Mouse (Mus musculus) layer of hippocampus, adult 11-12 months (tissue): Measurements from ENCODE around the gene Grsf1.

ENCODE experiments used
- DNase-seq: peaks from one replicate; pipeline ENCODE4 v3.0.0; 2022; ENCODE audit warnings: low spot score

Grsf1 gene

GRCm38 (mm10) chr5:88629987-88630386 is 46.0 kb downstream of the Grsf1 start:
- no peak for DNase-seq

GRCm38 (mm10) chr5:88629125-88629524 is 46.8 kb downstream of the Grsf1 start:
- no peak for DNase-seq

DNA sequence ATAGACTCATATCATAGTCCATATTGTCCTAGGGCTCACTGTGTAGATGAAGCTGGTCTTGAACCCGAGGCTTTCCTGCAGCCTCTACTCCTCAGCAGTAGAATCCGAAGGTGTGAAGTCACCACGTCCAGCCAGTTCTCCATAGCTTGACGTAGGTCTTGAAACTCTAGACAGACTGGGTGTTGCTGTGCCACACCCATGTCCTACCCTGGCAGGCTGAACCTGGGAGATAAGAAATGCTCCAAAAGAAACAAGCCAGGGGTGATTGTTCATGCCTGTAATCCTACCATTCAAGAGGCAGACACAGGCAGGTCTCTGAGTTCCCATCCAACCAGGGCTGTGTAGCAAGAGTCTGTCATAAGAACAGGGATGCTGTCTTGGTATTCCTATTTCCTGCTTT is 48.4 kb downstream of the Grsf1 start:
- DNase-seq: no peak

GRCm38 (mm10) chr5:88616988-88617387 is 59.0 kb downstream of the Grsf1 start:
- DNase-seq: no peak

DNA sequence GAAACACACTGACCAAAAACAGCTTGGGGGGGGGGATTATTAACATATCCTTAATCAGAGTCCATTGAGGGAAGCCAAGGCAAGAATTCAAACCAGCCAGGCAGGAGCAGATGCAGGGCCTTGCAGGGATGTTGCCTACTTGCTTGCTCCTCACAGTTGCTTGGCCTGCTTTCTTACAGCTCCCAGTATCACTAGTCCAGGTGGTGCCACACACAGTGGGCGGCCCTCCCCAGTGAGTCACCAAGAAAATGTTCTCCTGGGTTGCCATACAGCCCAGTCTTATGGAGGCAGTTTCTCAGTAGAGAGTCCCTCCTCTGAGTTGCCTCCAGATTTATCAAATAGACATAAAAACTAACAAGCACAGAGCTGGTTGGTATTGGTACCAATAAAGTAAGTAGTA is 61.8 kb downstream of the Grsf1 start:
- peak; percentile 35 for DNase-seq
